Mouse (Mus musculus): ENCODE data around the gene Hnf4a.

- TF ChIP-seq CTCF (IDR thresholded peaks at IDR 0.05) (peak; percentile 99; the same call in 1 of the 2 replicates), EP300 (IDR thresholded peaks at IDR 0.05; ENCODE audit: insufficient read depth, low read depth, low read length) (peak; percentile 54; the same call in 1 of the 2 replicates)
These were observed 25.3 kb downstream of the Hnf4a start for GRCm38 (mm10) chr2:163531917-163532316.
